Mouse (Mus musculus) testis, postnatal 10 days (tissue): ENCODE results near the gene Ier2.
A peak's percentile ranks its signal among the peaks of the same experiment; 100 is the strongest.

Source experiments
- DNase-seq: peaks from one replicate; pipeline ENCODE4 v3.0.0; 2021; ENCODE audit warnings: low spot score

Ier2 gene

GRCm38 (mm10) chr8:84662581-84663065, at the start of gene Ier2:
Ier2 (minus strand) TSS chr8:84662852.
- DNase-seq: peak; percentile 93

GRCm38 (mm10) chr8:84711933-84712758, 49.5 kb upstream of the Ier2 start:
- DNase-seq: no peak

DNA sequence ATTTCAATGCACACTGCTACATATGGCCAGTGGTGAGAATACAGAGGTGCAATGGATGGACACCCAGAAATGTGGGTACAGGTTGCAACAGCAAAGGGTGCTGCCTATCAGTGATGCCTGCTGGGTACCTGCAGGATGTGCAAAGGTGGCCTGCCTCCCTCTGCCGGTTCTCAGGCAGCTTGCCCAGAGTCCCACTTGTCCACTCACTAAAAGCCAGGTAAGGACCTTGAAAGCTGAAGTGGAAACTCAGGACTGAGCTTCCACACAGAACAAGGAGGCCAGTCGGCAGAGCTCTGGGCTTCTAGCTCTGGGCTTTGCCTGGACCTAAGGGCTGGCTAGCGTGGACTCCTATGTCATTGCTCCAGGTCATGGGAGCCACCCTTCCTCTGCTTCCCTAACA, 48.7 kb upstream of the Ier2 start:
- no peak for DNase-seq

DNA sequence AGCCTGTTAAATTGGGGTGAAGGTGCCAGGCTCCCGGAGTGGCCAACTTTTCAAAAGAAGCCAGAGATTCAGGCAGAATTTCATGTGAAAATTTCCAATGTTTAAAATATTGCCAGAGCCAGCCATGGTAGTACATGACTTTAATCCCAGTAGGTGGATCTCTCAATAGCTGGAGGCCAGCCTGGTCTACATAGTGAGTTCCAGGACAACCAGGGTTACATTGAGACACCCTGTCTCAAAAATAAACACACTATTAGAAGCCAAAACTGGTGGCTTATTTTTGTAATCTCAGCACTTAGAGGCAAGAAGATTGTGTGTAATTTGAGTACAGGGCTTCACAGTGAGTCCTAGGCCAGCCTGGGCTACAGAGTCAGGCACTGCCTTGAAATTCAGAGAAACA, 47.3 kb upstream of the Ier2 start:
- no peak for DNase-seq

- DNase-seq: peak; percentile 91
Measured at GRCm38 (mm10) chr8:84708774-84709475, 46.3 kb upstream of the Ier2 start.

GRCm38 (mm10) chr8:84708071-84708541, 45.5 kb upstream of the Ier2 start:
- DNase-seq: peak; percentile 69

DNA sequence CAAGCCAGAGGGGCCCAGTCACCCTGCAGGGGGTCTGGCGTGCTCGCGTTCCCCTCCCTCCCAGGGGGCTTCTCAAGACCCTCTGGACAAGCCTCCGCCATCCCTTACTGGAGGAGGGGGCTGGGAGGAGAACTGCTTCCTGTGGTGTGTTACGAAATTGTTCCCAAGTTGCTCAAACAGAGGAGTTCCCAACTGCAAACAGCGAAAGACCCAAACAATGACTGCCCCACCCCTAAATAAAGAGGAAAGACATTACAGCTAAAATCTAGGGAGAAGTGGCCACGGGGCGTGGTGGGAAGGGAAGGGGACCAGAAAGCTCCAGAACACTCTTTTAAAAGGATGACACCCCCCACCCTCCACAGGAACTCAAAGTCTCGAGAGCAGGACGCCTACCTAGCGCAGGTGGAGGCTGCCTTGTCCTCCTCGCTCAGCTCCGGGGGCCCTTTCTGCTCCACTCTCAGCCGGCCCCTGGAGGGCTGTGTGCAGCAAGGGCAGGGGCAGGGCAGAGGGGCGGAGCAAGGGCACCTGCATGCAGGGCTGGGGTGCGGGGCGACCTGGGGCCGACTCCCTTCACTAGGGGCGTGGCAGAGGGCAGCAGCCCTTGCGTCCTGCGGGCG, 44.7 kb upstream of the Ier2 start:
- DNase-seq: no peak

DNA sequence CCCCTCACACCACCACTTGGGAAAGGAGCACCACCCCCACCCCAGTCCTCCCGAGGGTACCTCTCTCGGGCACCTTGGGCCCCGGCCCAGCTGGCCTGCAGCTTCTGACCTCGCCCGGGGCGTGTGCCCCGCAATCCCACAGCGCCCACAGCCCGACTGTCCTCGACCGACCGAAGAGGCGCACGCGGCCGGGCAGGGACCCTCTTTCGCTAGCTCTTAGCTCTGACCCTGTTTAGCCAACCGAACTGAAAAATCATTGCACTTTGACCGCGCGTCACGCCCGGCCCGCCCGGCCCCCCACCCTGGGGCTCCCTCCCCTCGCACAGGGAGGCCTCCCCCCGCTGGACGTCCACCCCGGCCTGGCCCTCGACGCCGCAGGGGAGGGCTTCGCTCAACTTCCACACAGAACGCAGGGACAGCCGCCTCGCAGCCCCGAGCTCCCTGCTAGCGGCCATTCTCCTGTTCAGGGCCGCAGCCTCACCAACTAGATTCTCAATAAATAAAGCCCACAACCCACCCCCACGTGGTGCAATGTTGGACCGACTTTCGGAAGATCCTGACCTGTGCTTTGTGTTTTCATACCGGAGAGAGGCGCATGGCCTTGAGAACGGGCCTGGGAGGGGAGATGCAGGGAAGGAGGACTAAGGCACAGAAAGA, 44.1 kb upstream of the Ier2 start:
- peak; percentile 69 for DNase-seq

DNA sequence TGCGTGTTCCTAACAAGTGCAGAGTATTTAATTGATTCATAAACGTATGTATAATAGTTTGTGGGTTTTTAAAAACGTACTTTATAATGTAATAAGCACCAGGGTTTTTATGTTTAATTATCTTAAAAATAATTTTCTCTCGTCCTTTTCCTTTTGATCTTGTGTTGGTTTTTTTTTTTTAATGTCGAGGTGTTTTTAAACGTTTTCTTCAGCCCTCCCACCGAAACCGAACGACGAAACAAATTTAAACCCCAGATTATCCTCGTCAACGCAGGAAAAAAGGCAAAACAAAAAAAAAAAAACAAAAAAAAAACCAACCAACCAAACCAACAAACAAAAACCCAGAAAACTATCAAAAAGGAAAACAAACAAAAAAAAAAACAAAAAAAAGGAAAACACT, 43.3 kb upstream of the Ier2 start:
- DNase-seq: no peak

GRCm38 (mm10) chr8:84704867-84705831, 42.5 kb upstream of the Ier2 start:
- peak; percentile 75 for DNase-seq

GRCm38 (mm10) chr8:84704356-84704755, 41.7 kb upstream of the Ier2 start:
- DNase-seq: peak; percentile 89

- no peak for DNase-seq
Measured at GRCm38 (mm10) chr8:84703466-84704249, 41.0 kb upstream of the Ier2 start.

DNA sequence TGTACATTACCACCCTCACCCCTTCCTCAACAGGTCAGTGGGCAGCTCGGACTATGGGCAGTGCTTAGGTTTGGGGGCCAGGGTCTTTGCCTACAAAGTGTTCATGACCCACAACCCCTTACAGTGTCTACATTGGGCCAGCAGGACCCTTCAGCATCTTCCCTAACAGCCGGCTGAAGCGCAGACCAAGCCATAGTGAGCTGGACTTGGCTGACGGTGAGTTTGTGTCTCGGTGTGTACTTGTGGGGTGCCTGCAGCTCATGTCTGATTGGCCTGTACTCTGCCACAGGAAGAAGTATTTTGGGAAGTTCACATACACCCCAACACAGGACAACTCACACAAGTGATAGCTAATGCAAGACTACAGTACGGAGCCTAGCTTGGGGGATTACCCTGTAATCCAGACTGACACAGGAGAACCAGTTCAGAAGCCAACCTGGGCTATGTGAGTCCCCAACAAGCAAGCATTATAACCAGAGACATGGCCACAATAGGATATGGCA, 40.4 kb upstream of the Ier2 start:
- DNase-seq: no peak

- no peak for DNase-seq
Measured at GRCm38 (mm10) chr8:84702561-84702960, 39.9 kb upstream of the Ier2 start.

GRCm38 (mm10) chr8:84700941-84701911, 38.6 kb upstream of the Ier2 start, which contains the start of gene Lyl1:
Lyl1 (plus strand) TSS chr8:84701457.
- peak; percentile 69 for DNase-seq

- DNase-seq: no peak
Measured at GRCm38 (mm10) chr8:84700526-84700925, 37.9 kb upstream of the Ier2 start.

GRCm38 (mm10) chr8:84699861-84700322, 37.2 kb upstream of the Ier2 start:
- DNase-seq: peak; percentile 79

DNA sequence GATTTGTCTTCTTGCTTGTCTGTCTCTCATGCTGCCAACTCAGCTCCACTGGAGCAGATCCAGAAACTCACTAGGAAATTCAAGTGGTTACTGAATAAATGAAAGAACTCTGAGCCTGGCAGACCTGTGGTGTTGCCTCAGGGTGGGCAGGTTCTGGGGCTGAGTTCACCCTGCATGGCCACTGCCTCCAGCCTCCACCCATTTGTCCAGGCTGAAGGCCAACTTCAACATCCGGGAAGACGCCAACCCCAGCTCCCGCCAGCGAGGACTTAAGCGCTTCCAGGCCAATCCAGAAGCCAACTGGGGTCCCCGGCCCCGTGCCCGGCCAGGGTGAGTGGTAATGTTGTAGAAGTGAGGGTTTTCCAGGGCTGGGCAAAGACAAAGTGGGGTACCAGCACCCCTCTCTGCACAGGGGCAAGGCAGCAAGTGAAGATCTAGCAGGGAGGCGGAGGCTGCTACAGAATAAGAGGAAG, 36.3 kb upstream of the Ier2 start:
- DNase-seq: no peak
